Mouse (Mus musculus): Measurements from ENCODE around the gene Snx14.

Gene Snx14

GRCm38 (mm10) chr9:88380076-88380475 lies 58.7 kb downstream of the Snx14 start:
- DNase-seq, result no peak

- no peak for DNase-seq
Measured at GRCm38 (mm10) chr9:88379057-88379456, 59.7 kb downstream of the Snx14 start.

GRCm38 (mm10) chr9:88377483-88377882 lies 61.3 kb downstream of the Snx14 start:
- DNase-seq, result no peak

GRCm38 (mm10) chr9:88373001-88373400 lies 65.8 kb downstream of the Snx14 start:
- no peak for DNase-seq

- DNase-seq, result no peak
Measured at GRCm38 (mm10) chr9:88371201-88371600, 67.6 kb downstream of the Snx14 start.

GRCm38 (mm10) chr9:88369666-88370065 lies 69.1 kb downstream of the Snx14 start:
- DNase-seq, result no peak

- no peak for DNase-seq
Measured at GRCm38 (mm10) chr9:88368476-88368875, 70.3 kb downstream of the Snx14 start.

GRCm38 (mm10) chr9:88367751-88368150 lies 71.0 kb downstream of the Snx14 start:
- no peak for DNase-seq

GRCm38 (mm10) chr9:88367322-88367721 lies 71.4 kb downstream of the Snx14 start:
- DNase-seq, result no peak

GRCm38 (mm10) chr9:88366819-88367218 lies 71.9 kb downstream of the Snx14 start:
- DNase-seq, result no peak

GRCm38 (mm10) chr9:88366308-88366707 lies 72.5 kb downstream of the Snx14 start:
- DNase-seq, result no peak

- DNase-seq, result peak; percentile 84
Measured at GRCm38 (mm10) chr9:88363102-88363501, 75.7 kb downstream of the Snx14 start.

GRCm38 (mm10) chr9:88362055-88362850 lies 76.5 kb downstream of the Snx14 start:
- DNase-seq, result peak; percentile 26

GRCm38 (mm10) chr9:88361211-88361909 lies 77.4 kb downstream of the Snx14 start:
- no peak for DNase-seq

GRCm38 (mm10) chr9:88359140-88359539 lies 79.6 kb downstream of the Snx14 start:
- DNase-seq, result no peak

GRCm38 (mm10) chr9:88357173-88357572 lies 81.6 kb downstream of the Snx14 start:
- DNase-seq, result no peak

GRCm38 (mm10) chr9:88353459-88353858 lies 85.3 kb downstream of the Snx14 start:
- DNase-seq, result no peak

- no peak for DNase-seq
Measured at GRCm38 (mm10) chr9:88352741-88353140, 86.0 kb downstream of the Snx14 start.

GRCm38 (mm10) chr9:88351163-88351562 lies 87.6 kb downstream of the Snx14 start:
- DNase-seq, result no peak

GRCm38 (mm10) chr9:88350317-88350716 lies 88.4 kb downstream of the Snx14 start:
- no peak for DNase-seq

GRCm38 (mm10) chr9:88348623-88349022 lies 90.1 kb downstream of the Snx14 start:
- no peak for DNase-seq

- DNase-seq, result no peak
Measured at GRCm38 (mm10) chr9:88346857-88347256, 91.9 kb downstream of the Snx14 start.

- DNase-seq, result no peak
Measured at GRCm38 (mm10) chr9:88344424-88344823, 94.3 kb downstream of the Snx14 start.

GRCm38 (mm10) chr9:88342701-88343100 lies 96.1 kb downstream of the Snx14 start:
- DNase-seq, result no peak
